Mouse (Mus musculus) natural killer cell, adult 2 months (primary cell): ENCODE results near the gene Gpr37l1.
A peak's percentile ranks its signal among the peaks of the same experiment; 100 is the strongest.
"Not testable (repeated sequence)": the region's sequence is repeated elsewhere in the genome, so short reads cannot be mapped to it uniquely, and the experiment has no call there.

Experiments used
- DNase-seq, 2 experiments: peaks; one replicate each; pipeline ENCODE4 v3.0.0; 2022; ENCODE audit warnings: low spot score in 2 of 2

The Gpr37l1 gene

DNA sequence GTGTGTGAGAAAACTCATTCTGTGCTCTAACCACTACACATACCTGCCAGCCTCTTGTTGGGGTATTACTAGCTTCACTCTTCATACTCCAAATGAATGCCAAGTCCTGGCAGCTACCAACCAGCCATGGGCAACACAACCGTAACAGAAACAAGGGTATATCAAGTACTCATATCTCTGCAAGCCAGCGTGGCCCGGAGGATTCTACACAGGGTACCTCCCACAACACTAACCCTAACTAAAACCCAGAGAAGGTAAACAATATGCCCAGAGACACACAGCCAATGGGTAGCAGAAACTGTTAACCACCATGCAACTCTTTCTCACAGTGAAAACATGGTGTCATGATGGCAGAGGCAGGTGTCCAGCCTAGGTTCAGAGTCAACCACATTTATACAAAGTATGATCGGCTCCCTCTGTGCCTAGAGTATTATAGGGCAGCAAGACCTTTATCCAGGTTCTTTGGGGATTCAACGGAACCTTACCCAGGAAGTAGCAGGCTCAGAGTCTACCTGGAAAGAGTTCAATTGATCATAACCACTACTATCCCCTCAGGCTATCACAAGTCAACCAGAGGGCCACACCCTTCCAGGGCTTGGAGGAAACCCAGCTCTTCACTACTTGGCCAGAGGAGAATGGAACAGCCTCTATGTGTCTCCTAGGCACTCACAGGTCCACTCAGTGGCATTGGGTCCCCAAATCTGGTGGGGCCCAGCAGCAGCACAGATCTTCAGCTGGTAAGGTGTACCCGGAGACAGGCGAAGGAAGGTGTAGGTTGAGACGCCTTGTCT is 42.7 kb downstream of the Gpr37l1 start:
- DNase-seq: no peak

- DNase-seq: peak; percentile 63 to 67
These were observed 54.8 kb downstream of the Gpr37l1 start for GRCm38 (mm10) chr1:135112661-135113060.

- not testable (repeated sequence) for DNase-seq
These were observed 56.2 kb downstream of the Gpr37l1 start for GRCm38 (mm10) chr1:135111271-135111670.
